Mouse (Mus musculus): Measurements from ENCODE around the gene Gm20877. TPM values are rescaled to one million over a fixed set of nuclear protein-coding genes. Genes with fewer than 3 reads are reported as not detected.
"Not testable (repeated sequence)": the region's sequence is repeated elsewhere in the genome, so short reads cannot be mapped to it uniquely, and the experiment has no call there.

Gm20877 gene
- polyA plus RNA-seq (2014; fragmentation: Nextera tagmentation; extraction: Ambion mirVana), result not detected in 2 replicates

DNA sequence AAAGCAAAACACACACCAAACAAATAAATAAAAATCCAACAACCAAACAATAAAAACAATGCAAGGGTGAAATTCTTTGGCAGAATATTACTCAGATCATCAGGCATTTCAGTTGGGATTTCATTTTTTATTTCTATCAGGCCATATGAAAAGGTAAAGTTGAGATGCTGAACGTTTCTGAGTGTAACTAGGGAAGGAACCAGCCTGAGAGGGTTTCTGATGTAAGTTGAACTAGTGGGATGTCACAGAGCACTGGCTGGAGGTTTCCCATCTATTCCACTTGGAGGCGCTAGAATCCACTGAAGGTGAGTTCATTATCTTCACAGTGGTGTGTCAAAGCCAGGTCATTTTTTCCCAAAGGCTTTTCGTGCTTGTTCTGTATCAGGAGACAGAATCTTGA, at the start of gene Gm20877:
Gm20877 (plus strand) TSS at position 301 of the 400 bp plus-strand sequence.
- WGBS, result no CpG with 5 or more reads among the region's 3 CpGs
- ATAC-seq (replicated peaks; ENCODE audit: insufficient number of reproducible peaks, low FRiP score, low TSS enrichment, low read depth); H3K4me1 ChIP-seq (ENCODE audit: control insufficient read depth, insufficient read depth, low read length); H3K27me3 ChIP-seq (ENCODE audit: control insufficient read depth, insufficient read depth, low read length); H3K9me3 ChIP-seq (replicated peaks; ENCODE audit: control insufficient read depth, low read length); H3K4me3 ChIP-seq (ENCODE audit: low read depth, low read length); H3K27ac ChIP-seq (replicated peaks; ENCODE audit: low read depth, low read length); DNase-seq (ENCODE audit: low spot score); H3K4me2 ChIP-seq (ENCODE audit: low read depth, low read length); H3K9ac ChIP-seq (replicated peaks; ENCODE audit: low read length); H3K36me3 ChIP-seq (replicated peaks; ENCODE audit: control insufficient read depth, insufficient read depth, low read depth, low read length): not testable (repeated sequence)
